Mouse (Mus musculus): ENCODE data around the gene Capzb. TPM values are rescaled to one million over a fixed set of nuclear protein-coding genes. Genes with fewer than 3 reads are reported as not detected.

Capzb gene
- polyA plus RNA-seq, 1 experiment, result 172 TPM

DNA sequence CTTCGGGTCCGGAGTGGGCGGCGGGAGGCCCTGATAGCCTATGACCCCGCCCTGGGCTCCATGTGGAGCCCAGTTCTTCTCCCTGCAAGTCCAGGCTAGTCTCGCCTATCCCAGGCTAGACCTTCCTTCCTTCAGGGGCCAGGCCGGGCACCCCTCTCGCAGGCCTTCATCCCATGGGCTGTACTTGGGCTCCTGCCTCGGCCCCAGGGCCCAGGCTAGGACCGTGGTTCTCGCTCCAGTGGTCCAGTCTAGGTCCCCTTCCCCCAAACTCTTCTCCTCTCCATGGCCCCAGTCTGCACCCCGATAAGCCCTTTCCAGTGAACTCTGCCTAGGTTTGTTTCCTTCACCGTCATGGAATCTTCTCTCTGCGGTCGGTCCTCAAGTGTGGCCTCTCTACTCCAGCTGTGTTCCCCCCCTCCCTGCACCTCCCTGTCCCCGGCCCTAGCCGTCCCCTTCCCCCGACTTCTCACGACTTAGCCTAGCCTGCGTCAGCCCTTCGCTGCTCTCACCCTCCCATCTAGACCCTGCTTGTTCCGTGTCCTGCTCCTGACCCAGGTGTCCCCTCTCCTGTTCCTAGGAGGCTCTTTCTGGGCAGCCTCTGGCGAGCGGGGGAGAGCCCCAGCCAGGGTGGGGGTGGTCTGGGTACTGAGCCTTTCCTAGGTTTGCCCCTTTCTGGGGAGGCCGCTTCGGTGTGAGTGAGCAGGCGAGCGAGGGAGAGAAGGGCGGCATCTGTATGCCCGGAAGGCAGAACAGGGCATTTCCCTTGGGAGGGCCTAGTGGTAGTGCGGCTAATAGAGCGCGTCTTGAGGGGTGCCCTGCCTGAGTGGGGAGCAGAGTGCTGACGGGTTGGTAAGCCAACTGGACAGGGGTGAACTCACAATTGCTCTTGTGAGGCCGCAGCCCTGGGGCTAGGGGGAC lies 736 bp downstream of the Capzb start:
- TF ChIP-seq CTCF (IDR thresholded peaks at IDR 0.05; ENCODE audit: insufficient read depth, low read length) (no peak), POLR2A (IDR thresholded peaks at IDR 0.05; ENCODE audit: borderline replicate concordance, extremely low read depth, low read depth, low read length) (0 out of 2 replicates have a peak, but pooled peaks have one; percentile 14)
- whole genome bisulfite sequencing, result 2% methylated on average over 35 of the region's 35 CpGs
- DNase-seq, result no peak
- H3K4me1 ChIP-seq (ENCODE audit: control insufficient read depth, insufficient read depth, low read length), result peaks cover 42% of the 10 kb centered on the region
- peak overlapping the region; percentile 65 for H3K4me3 ChIP-seq (replicated peaks; ENCODE audit: extremely low read depth, low read depth, low read length)

- WGBS, result 70% methylated on average over 5 of the region's 5 CpGs
Measured at GRCm38 (mm10) chr4:139195101-139195500, 2.4 kb downstream of the Capzb start.

DNA sequence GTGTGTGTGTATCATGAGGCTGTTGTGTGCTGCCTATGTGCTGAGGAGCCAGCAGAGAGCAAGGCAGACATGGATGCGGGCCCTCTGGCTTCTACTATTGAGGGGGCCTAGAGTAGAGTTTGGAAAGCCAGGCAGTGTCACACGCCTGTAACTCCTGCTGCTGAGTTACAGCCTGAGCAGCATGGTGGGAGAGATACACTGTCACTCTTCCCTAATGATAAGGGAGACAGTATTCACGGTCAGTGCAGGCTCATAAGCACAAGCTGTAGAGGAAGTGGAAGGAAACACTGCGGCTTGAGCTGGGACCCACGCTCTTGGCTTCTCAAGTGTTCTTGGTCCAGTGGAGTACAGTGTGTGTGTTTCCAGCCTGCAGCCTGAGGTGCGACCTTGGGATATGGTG lies 3.8 kb downstream of the Capzb start:
- 37% methylated on average over 6 of the region's 6 CpGs for WGBS
- no peak for DNase-seq
- Histone ChIP-seq H3K4me1 (ENCODE audit: control insufficient read depth, insufficient read depth, low read length) (peaks cover 53% of the 10 kb centered on the region), H3K4me3 (replicated peaks; ENCODE audit: extremely low read depth, low read depth, low read length) (no peak overlapping the region)
- TF ChIP-seq CTCF (IDR thresholded peaks at IDR 0.05; ENCODE audit: insufficient read depth, low read length) (no peak), POLR2A (IDR thresholded peaks at IDR 0.05; ENCODE audit: borderline replicate concordance, extremely low read depth, low read depth, low read length) (no peak)

More at GRCm38 (mm10) chr4:139195101-139195500, 2.4 kb downstream of the Capzb start:
- DNase-seq, result no peak
- peaks cover 54% of the 10 kb centered on the region for H3K4me1 ChIP-seq (ENCODE audit: control insufficient read depth, insufficient read depth, low read length)
- H3K4me3 ChIP-seq (replicated peaks; ENCODE audit: extremely low read depth, low read depth, low read length), result no peak overlapping the region
- no peak for TF ChIP-seq CTCF (IDR thresholded peaks at IDR 0.05; ENCODE audit: insufficient read depth, low read length)
- TF ChIP-seq POLR2A (IDR thresholded peaks at IDR 0.05; ENCODE audit: borderline replicate concordance, extremely low read depth, low read depth, low read length), result no peak

DNA sequence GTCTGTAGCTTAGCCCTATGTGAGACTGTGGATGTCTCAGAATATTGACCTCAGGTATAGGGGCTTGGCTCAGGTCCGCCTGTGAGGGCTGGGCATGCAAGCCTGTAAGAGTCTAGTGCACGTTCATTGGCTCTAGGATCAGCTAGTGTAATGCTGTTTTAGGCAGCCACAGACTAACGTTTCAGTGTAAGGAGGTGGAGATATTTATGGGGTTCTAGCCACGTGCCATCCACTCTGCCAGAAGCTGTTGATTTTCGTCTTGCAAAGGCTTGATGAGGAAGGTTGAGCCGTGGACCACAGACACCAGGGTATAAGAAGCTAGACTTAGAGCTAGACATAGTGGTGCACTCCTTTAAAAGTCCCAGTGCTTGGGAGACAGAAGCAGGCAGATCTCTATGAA lies 4.2 kb downstream of the Capzb start:
- 45% methylated on average over 6 of the region's 6 CpGs for WGBS
- no peak overlapping the region for H3K4me3 ChIP-seq (replicated peaks; ENCODE audit: extremely low read depth, low read depth, low read length)
- peaks cover 54% of the 10 kb centered on the region for H3K4me1 ChIP-seq (ENCODE audit: control insufficient read depth, insufficient read depth, low read length)
- TF ChIP-seq CTCF (IDR thresholded peaks at IDR 0.05; ENCODE audit: insufficient read depth, low read length) (no peak), POLR2A (IDR thresholded peaks at IDR 0.05; ENCODE audit: borderline replicate concordance, extremely low read depth, low read depth, low read length) (no peak)
- DNase-seq, result no peak

GRCm38 (mm10) chr4:139197453-139197852 lies 4.8 kb downstream of the Capzb start:
- H3K4me1 ChIP-seq (ENCODE audit: control insufficient read depth, insufficient read depth, low read length), result peaks cover 55% of the 10 kb centered on the region

GRCm38 (mm10) chr4:139198004-139198689 lies 5.4 kb downstream of the Capzb start:
- 0 out of 2 replicates have a peak, but pooled peaks have one; percentile 6 for TF ChIP-seq CTCF (IDR thresholded peaks at IDR 0.05; ENCODE audit: insufficient read depth, low read length)
- TF ChIP-seq POLR2A (IDR thresholded peaks at IDR 0.05; ENCODE audit: borderline replicate concordance, extremely low read depth, low read depth, low read length), result no peak
- peaks cover 61% of the 10 kb centered on the region for H3K4me1 ChIP-seq (ENCODE audit: control insufficient read depth, insufficient read depth, low read length)
- H3K4me3 ChIP-seq (replicated peaks; ENCODE audit: extremely low read depth, low read depth, low read length), result no peak overlapping the region
- WGBS, result 18% methylated on average over 9 of the region's 9 CpGs
- DNase-seq, result no peak

More at GRCm38 (mm10) chr4:139197453-139197852, 4.8 kb downstream of the Capzb start:
- no peak for TF ChIP-seq CTCF (IDR thresholded peaks at IDR 0.05; ENCODE audit: insufficient read depth, low read length)
- peak; percentile 27; the same call in 1 of the 2 replicates for TF ChIP-seq POLR2A (IDR thresholded peaks at IDR 0.05; ENCODE audit: borderline replicate concordance, extremely low read depth, low read depth, low read length)
- WGBS, result 16% methylated on average over 5 of the region's 5 CpGs
- no peak for DNase-seq
- no peak overlapping the region for H3K4me3 ChIP-seq (replicated peaks; ENCODE audit: extremely low read depth, low read depth, low read length)

DNA sequence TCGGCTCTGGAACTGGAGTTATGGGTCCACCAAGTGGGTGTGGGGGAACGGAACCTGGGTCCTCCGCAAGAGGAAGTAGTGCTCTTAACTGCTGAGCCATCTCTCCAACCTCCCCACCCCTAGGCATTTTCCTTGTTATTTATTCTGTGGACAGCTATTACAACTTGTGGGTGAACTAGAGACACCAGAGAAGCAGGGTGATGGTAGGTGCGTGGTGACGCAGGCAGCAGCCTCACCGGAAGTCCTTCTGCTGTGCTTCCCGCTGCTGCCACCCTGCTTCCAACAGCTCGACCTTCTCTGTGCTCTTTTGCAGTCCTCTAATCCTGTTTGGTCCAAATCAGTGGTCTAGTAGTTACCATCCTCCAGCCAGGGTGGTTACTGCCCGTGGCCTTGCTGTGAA lies 6.4 kb downstream of the Capzb start:
- Histone ChIP-seq H3K4me1 (ENCODE audit: control insufficient read depth, insufficient read depth, low read length) (peaks cover 65% of the 10 kb centered on the region), H3K4me3 (replicated peaks; ENCODE audit: extremely low read depth, low read depth, low read length) (no peak overlapping the region)
- DNase-seq, result no peak
- no peak for TF ChIP-seq POLR2A (IDR thresholded peaks at IDR 0.05; ENCODE audit: borderline replicate concordance, extremely low read depth, low read depth, low read length)
- TF ChIP-seq CTCF (IDR thresholded peaks at IDR 0.05; ENCODE audit: insufficient read depth, low read length), result no peak
- 61% methylated on average over 9 of the region's 9 CpGs for WGBS

GRCm38 (mm10) chr4:139199703-139200340 lies 7.1 kb downstream of the Capzb start:
- Histone ChIP-seq H3K4me1 (ENCODE audit: control insufficient read depth, insufficient read depth, low read length) (peaks cover 62% of the 10 kb centered on the region), H3K4me3 (replicated peaks; ENCODE audit: extremely low read depth, low read depth, low read length) (no peak overlapping the region)
- WGBS, result 75% methylated on average over 8 of the region's 8 CpGs
- no peak for DNase-seq
- TF ChIP-seq CTCF (IDR thresholded peaks at IDR 0.05; ENCODE audit: insufficient read depth, low read length), result no peak
- TF ChIP-seq POLR2A (IDR thresholded peaks at IDR 0.05; ENCODE audit: borderline replicate concordance, extremely low read depth, low read depth, low read length), result no peak

GRCm38 (mm10) chr4:139200946-139201345 lies 8.2 kb downstream of the Capzb start:
- no peak for DNase-seq
- Histone ChIP-seq H3K4me3 (replicated peaks; ENCODE audit: extremely low read depth, low read depth, low read length) (no peak overlapping the region), H3K4me1 (ENCODE audit: control insufficient read depth, insufficient read depth, low read length) (peaks cover 62% of the 10 kb centered on the region)
- WGBS, result 64% methylated on average over 3 of the region's 3 CpGs
- TF ChIP-seq CTCF (IDR thresholded peaks at IDR 0.05; ENCODE audit: insufficient read depth, low read length), result no peak
- no peak for TF ChIP-seq POLR2A (IDR thresholded peaks at IDR 0.05; ENCODE audit: borderline replicate concordance, extremely low read depth, low read depth, low read length)

Measured in lung, adult 2 months (tissue).